Mouse (Mus musculus) heart, embryonic 12.5 days (tissue): ENCODE measurements at regions not wholly inside any gene's neighbourhood (a gene's known extent, or its start where the extent isn't known, plus 50 kb on each side); places are given as distances from the start of the nearest gene placed in this dataset.

Experiments
- ATAC-seq: fragments of 200-750 bp; cut with Nextera tagmentation; 2 replicates; pipeline ENCODE4 v1.8.0; 2017; ENCODE audit warnings: moderate TSS enrichment, moderate library complexity; ENCODE audit not compliant: insufficient number of reproducible peaks, low FRiP score
- H3K27ac ChIP-seq: fragments of 300-500 bp; sonication (generic); 2 replicates; pipeline ENCODE4 v1.5.1; 2016; ENCODE audit warnings: mild to moderate bottlenecking, moderate library complexity; ENCODE audit not compliant: poor library complexity, severe bottlenecking
- H3K27me3 ChIP-seq: fragments of 300-500 bp; sonication (generic); replicated peaks from 2 replicates; pipeline ENCODE4 v1.6.1; 2016; ENCODE audit warnings: mild to moderate bottlenecking, moderate library complexity
- H3K36me3 ChIP-seq: fragments of 300-500 bp; sonication (generic); 2 replicates; pipeline ENCODE4 v1.6.1; 2016; ENCODE audit warnings: mild to moderate bottlenecking, moderate library complexity
- H3K4me1 ChIP-seq: fragments of 300-500 bp; sonication (generic); replicated peaks from 2 replicates; pipeline ENCODE4 v1.6.1; 2016; ENCODE audit warnings: mild to moderate bottlenecking
- H3K4me2 ChIP-seq: fragments of 300-500 bp; sonication (generic); 2 replicates; pipeline ENCODE4 v1.6.1; 2016; ENCODE audit warnings: mild to moderate bottlenecking, moderate library complexity
- H3K4me3 ChIP-seq: fragments of 300-500 bp; sonication (generic); 2 replicates; pipeline ENCODE4 v1.5.1; 2016; ENCODE audit warnings: mild to moderate bottlenecking
- H3K9ac ChIP-seq: fragments of 300-500 bp; sonication (generic); 2 replicates; pipeline ENCODE4 v1.6.1; 2016; ENCODE audit warnings: mild to moderate bottlenecking, moderate library complexity
- H3K9me3 ChIP-seq: fragments of 300-500 bp; sonication (generic); replicated peaks from 2 replicates; pipeline ENCODE4 v1.6.1; 2016; ENCODE audit warnings: mild to moderate bottlenecking, moderate library complexity
- WGBS: fragments of 180-500 bp; shearing (Covaris S2); methylation state at CpG from one replicate; pipeline ENCODE4 v1.1.7; 2016; 5-methylcytosine and 5-hydroxymethylcytosine counted together

GRCm38 (mm10) chr15:49043035-49043434 lies 4841.7 kb upstream of the Gm7489 start:
- Histone ChIP-seq H3K27ac (no peak overlapping the region), H3K9me3 (0 out of 2 replicates have a peak, but pooled peaks cover 4% of the 10 kb centered on the region), H3K4me1 (no peaks in the 10 kb centered on the region), H3K27me3 (no peaks in the 10 kb centered on the region), H3K36me3 (no peaks in the 10 kb centered on the region), H3K4me2 (no peak overlapping the region), H3K9ac (no peak overlapping the region), H3K4me3 (no peak overlapping the region)
- ATAC-seq = no peak
- 64% methylated on average over 2 of the region's 2 CpGs for WGBS

DNA sequence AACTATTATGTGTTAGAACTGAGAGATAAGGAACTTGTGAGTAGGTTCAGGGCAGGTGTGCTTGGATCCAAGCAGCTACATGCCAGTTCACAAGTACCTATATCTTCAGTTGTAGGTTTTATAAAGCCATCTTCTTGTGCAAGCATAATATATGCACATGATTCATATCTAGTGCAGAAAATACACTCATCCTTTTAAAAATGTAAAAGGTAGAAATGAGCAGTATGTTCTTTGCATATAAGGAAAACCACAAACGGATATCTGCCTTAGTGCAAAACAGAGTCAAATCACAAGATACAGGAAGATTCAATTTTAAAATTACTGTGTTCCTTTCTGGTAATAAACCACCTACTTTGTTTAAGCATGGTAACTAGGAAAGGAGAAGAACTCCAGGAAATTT lies 4819.6 kb upstream of the Gm7489 start:
- Histone ChIP-seq H3K4me3 (no peak overlapping the region), H3K9me3 (no peaks in the 10 kb centered on the region), H3K27me3 (no peaks in the 10 kb centered on the region), H3K27ac (no peak overlapping the region), H3K36me3 (no peaks in the 10 kb centered on the region), H3K4me1 (no peaks in the 10 kb centered on the region), H3K9ac (no peak overlapping the region), H3K4me2 (no peak overlapping the region)
- WGBS = 73% methylated on average over 1 of the region's 1 CpGs
- ATAC-seq = no peak

DNA sequence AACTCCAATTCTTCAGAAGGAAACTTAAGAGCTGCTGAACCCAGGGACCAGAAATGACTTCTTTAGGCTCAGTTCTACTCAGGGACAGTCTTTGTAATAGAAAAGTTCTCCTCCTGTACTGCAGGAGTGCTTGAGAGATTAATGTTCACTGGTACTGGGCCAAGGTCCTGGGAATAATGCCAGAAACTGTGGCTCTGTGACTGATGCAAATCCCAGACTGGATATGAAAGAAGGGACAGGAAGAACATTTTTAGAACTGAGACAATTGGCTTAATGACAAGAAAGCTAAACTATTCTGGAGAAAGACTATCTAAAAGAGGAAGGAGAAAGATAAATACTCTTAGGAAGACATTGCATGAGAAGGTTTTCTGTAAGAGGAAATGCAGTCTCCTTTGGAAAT lies 4818.8 kb upstream of the Gm7489 start:
- ATAC-seq = peak; percentile 87; the same call in 1 of the 2 replicates
- H3K36me3 ChIP-seq = no peaks in the 10 kb centered on the region
- no peak overlapping the region for H3K4me3 ChIP-seq
- no peaks in the 10 kb centered on the region for H3K27me3 ChIP-seq
- no peak overlapping the region for H3K27ac ChIP-seq
- H3K4me1 ChIP-seq = no peaks in the 10 kb centered on the region
- H3K9ac ChIP-seq = no peak overlapping the region
- no peaks in the 10 kb centered on the region for H3K9me3 ChIP-seq
- no peak overlapping the region for H3K4me2 ChIP-seq

DNA sequence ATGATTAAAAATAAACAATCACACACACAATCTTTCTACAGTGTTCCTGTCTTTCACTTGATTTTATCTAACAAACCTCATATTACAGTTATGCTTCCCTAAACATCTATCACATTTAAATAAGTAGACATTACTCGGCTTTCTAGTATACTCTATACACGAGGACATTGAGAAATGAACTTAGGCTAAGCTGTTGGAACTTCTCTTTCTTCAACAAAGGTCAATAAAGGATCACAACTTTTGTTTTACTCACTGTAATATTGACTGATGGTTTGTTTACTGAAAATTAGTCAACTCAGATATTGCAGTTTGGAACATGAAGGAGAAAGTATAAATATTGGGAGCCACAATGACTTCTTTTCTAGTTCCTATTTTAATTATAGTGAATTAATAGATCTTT lies 4818.3 kb upstream of the Gm7489 start:
- Histone ChIP-seq H3K4me3 (no peak overlapping the region), H3K27me3 (no peaks in the 10 kb centered on the region), H3K27ac (no peak overlapping the region), H3K4me2 (no peak overlapping the region), H3K36me3 (no peaks in the 10 kb centered on the region), H3K9ac (no peak overlapping the region), H3K4me1 (no peaks in the 10 kb centered on the region), H3K9me3 (no peaks in the 10 kb centered on the region)
- no peak for ATAC-seq
- WGBS = 65% methylated on average over 2 of the region's 2 CpGs
